Mouse (Mus musculus): ENCODE results near the gene Ankra2.

Gene Ankra2

GRCm38 (mm10) chr13:98262636-98263457 is at the start of gene Ankra2, which contains the start of gene Utp15:
Gene Ankra2 (plus strand): TSS chr13:98263074.
Gene Utp15 (minus strand): TSS chr13:98263041.
- DNase-seq (ENCODE audit: low spot score in 2 of 2) = peak; percentile 96 to 99

- no peak for DNase-seq (ENCODE audit: low spot score in 2 of 2)
Measured at GRCm38 (mm10) chr13:98222848-98223247, 40.0 kb upstream of the Ankra2 start.

- no peak for DNase-seq (ENCODE audit: low spot score in 2 of 2)
Measured at GRCm38 (mm10) chr13:98226225-98226624, 36.6 kb upstream of the Ankra2 start.

GRCm38 (mm10) chr13:98230511-98230910 is 32.4 kb upstream of the Ankra2 start:
- no peak for DNase-seq (ENCODE audit: low spot score in 2 of 2)

GRCm38 (mm10) chr13:98235451-98235850 is 27.4 kb upstream of the Ankra2 start:
- DNase-seq (ENCODE audit: low spot score in 2 of 2) = no peak

- DNase-seq (ENCODE audit: low spot score in 2 of 2) = peak; percentile 44 to 73
Measured at GRCm38 (mm10) chr13:98239978-98240641, 22.8 kb upstream of the Ankra2 start.

GRCm38 (mm10) chr13:98241531-98242282 is 21.2 kb upstream of the Ankra2 start:
- no peak for DNase-seq (ENCODE audit: low spot score in 2 of 2)

- no peak for DNase-seq (ENCODE audit: low spot score in 2 of 2)
Measured at GRCm38 (mm10) chr13:98244571-98245350, 18.1 kb upstream of the Ankra2 start.

- DNase-seq (ENCODE audit: low spot score in 2 of 2) = no peak
Measured at GRCm38 (mm10) chr13:98245386-98245785, 17.5 kb upstream of the Ankra2 start.

GRCm38 (mm10) chr13:98249594-98249993 is 13.3 kb upstream of the Ankra2 start:
- no peak for DNase-seq (ENCODE audit: low spot score in 2 of 2)

GRCm38 (mm10) chr13:98254921-98255320 is 8.0 kb upstream of the Ankra2 start:
- no peak for DNase-seq (ENCODE audit: low spot score in 2 of 2)

GRCm38 (mm10) chr13:98263458-98263987 is 649 bp downstream of the Ankra2 start:
- DNase-seq (ENCODE audit: low spot score in 2 of 2) = no peak

GRCm38 (mm10) chr13:98264111-98264510 is 1.2 kb downstream of the Ankra2 start:
- no peak for DNase-seq (ENCODE audit: low spot score in 2 of 2)

- DNase-seq (ENCODE audit: low spot score in 2 of 2) = no peak
Measured at GRCm38 (mm10) chr13:98274023-98274422, 11.1 kb downstream of the Ankra2 start.

- DNase-seq (ENCODE audit: low spot score in 2 of 2) = no peak
Measured at GRCm38 (mm10) chr13:98275646-98276045, 12.8 kb downstream of the Ankra2 start.

GRCm38 (mm10) chr13:98276253-98276652 is 13.4 kb downstream of the Ankra2 start:
- DNase-seq (ENCODE audit: low spot score in 2 of 2) = no peak

GRCm38 (mm10) chr13:98277501-98277900 is 14.6 kb downstream of the Ankra2 start:
- no peak for DNase-seq (ENCODE audit: low spot score in 2 of 2)

GRCm38 (mm10) chr13:98279686-98280085 is 16.8 kb downstream of the Ankra2 start, which contains the start of gene Gm21976:
Gene Gm21976 (plus strand): TSS chr13:98279887.
- DNase-seq (ENCODE audit: low spot score in 2 of 2) = no peak

- DNase-seq (ENCODE audit: low spot score in 2 of 2) = no peak
Measured at GRCm38 (mm10) chr13:98280990-98281650, 18.2 kb downstream of the Ankra2 start.

- no peak for DNase-seq (ENCODE audit: low spot score in 2 of 2)
Measured at GRCm38 (mm10) chr13:98290719-98291118, 27.8 kb downstream of the Ankra2 start.

- no peak for DNase-seq (ENCODE audit: low spot score in 2 of 2)
Measured at GRCm38 (mm10) chr13:98291712-98292111, 28.8 kb downstream of the Ankra2 start.
